Mouse (Mus musculus) liver, adult 2 months (tissue): Measurements from ENCODE around the gene Hpcal1.

Experiments used
- CTCF ChIP-seq: fragments of 200-500 bp; IDR thresholded peaks from 2 replicates; pipeline ENCODE4 v1.5.1; 2011; ENCODE audit warnings: low read depth, low read length, control low read depth
- POLR2A ChIP-seq: fragments of 200-500 bp; IDR thresholded peaks from 2 replicates; pipeline ENCODE4 v1.6.1; 2011; ENCODE audit warnings: low read length, control low read depth; ENCODE audit not compliant: insufficient read depth; ENCODE audit errors: extremely low read depth

DNA sequence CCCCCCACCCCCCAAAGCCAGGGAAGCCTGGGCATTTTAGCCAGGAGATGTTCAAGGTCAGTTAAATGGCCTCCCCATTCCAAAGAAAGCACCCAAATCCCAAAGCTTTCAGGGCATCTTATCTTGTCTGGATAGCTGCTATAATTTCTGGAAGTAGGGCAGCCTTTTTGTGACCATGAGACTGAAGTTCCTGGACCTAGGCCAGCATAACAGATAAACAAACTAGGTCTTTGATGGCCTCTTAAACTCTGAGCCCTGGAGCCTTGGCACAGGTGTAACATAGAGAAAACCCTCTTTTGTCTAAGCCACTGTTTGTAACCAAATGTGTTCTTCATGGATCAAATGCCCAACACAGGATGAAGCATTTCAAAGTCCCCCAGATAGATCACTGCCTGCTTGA, 16.8 kb downstream of the Hpcal1 start:
- TF ChIP-seq CTCF (no peak), POLR2A (no peak)
